Mouse (Mus musculus): ENCODE measurements around the gene Ctdspl.
A peak's percentile ranks its signal among the peaks of the same experiment; 100 is the strongest.

The Ctdspl gene

GRCm38 (mm10) chr9:118926111-118926650 lies at the start of gene Ctdspl:
Ctdspl (plus strand) TSS chr9:118926453.
- DNase-seq = peak; percentile 78

GRCm38 (mm10) chr9:118876902-118877301 lies 49.4 kb upstream of the Ctdspl start:
- DNase-seq = no peak

GRCm38 (mm10) chr9:118877365-118878008 lies 48.8 kb upstream of the Ctdspl start:
- no peak for DNase-seq

- no peak for DNase-seq
Observed at GRCm38 (mm10) chr9:118878596-118878995, 47.7 kb upstream of the Ctdspl start.

- DNase-seq = peak; percentile 44
Observed at GRCm38 (mm10) chr9:118881281-118881945, 44.8 kb upstream of the Ctdspl start.

GRCm38 (mm10) chr9:118881946-118882284 lies 44.3 kb upstream of the Ctdspl start:
- DNase-seq = no peak

- no peak for DNase-seq
Observed at GRCm38 (mm10) chr9:118883150-118883549, 43.1 kb upstream of the Ctdspl start.

GRCm38 (mm10) chr9:118885785-118886184 lies 40.5 kb upstream of the Ctdspl start:
- no peak for DNase-seq

- DNase-seq = no peak
Observed at GRCm38 (mm10) chr9:118887201-118887600, 39.1 kb upstream of the Ctdspl start.

- no peak for DNase-seq
Observed at GRCm38 (mm10) chr9:118887734-118888133, 38.5 kb upstream of the Ctdspl start.

- no peak for DNase-seq
Observed at GRCm38 (mm10) chr9:118890149-118890548, 36.1 kb upstream of the Ctdspl start.

- DNase-seq = no peak
Observed at GRCm38 (mm10) chr9:118890645-118891044, 35.6 kb upstream of the Ctdspl start.

GRCm38 (mm10) chr9:118891068-118891467 lies 35.2 kb upstream of the Ctdspl start:
- no peak for DNase-seq

GRCm38 (mm10) chr9:118891593-118891992 lies 34.7 kb upstream of the Ctdspl start:
- no peak for DNase-seq

GRCm38 (mm10) chr9:118895101-118895500 lies 31.2 kb upstream of the Ctdspl start:
- DNase-seq = peak; percentile 38

GRCm38 (mm10) chr9:118900677-118901076 lies 25.6 kb upstream of the Ctdspl start:
- no peak for DNase-seq

GRCm38 (mm10) chr9:118901917-118902316 lies 24.3 kb upstream of the Ctdspl start:
- peak; percentile 28 for DNase-seq

- peak; percentile 88 for DNase-seq
Observed at GRCm38 (mm10) chr9:118907934-118908620, 18.2 kb upstream of the Ctdspl start.

- no peak for DNase-seq
Observed at GRCm38 (mm10) chr9:118913048-118913447, 13.2 kb upstream of the Ctdspl start.

- no peak for DNase-seq
Observed at GRCm38 (mm10) chr9:118913613-118914012, 12.6 kb upstream of the Ctdspl start.

- no peak for DNase-seq
Observed at GRCm38 (mm10) chr9:118914589-118914988, 11.7 kb upstream of the Ctdspl start.

GRCm38 (mm10) chr9:118915290-118915689 lies 11.0 kb upstream of the Ctdspl start:
- DNase-seq = peak; percentile 59

- peak; percentile 47 for DNase-seq
Observed at GRCm38 (mm10) chr9:118919672-118920186, 6.5 kb upstream of the Ctdspl start.
